Mouse (Mus musculus): ENCODE measurements around the gene Vmn2r-ps159.
"Not testable (repeated sequence)": the region's sequence is repeated elsewhere in the genome, so short reads cannot be mapped to it uniquely, and the experiment has no call there.

Gene Vmn2r-ps159

DNA sequence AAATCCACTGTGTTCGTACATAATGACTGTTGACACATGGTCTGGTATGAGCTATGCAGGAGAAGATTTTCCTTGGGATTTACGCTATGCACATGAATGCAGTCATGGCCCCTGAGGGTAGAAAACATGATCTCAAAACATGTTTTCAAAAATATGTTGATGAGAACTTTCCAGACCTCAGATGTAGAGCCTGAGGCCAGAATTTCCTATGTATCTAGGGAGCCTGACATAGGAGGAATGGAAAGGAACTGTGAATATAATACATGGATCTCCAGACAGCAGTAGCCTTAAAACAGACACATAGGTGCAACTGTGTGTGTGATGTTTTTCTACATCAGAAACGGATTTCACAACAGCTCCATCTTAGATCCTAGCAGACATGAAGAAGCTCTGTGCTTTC, at the start of gene Vmn2r-ps159:
Vmn2r-ps159 (plus strand) TSS at position 301 of the 400 bp plus-strand sequence.
- not testable (repeated sequence) for TF ChIP-seq GATA4 (IDR thresholded peaks at IDR 0.05; ENCODE audit: insufficient replicate concordance, low read length)

DNA sequence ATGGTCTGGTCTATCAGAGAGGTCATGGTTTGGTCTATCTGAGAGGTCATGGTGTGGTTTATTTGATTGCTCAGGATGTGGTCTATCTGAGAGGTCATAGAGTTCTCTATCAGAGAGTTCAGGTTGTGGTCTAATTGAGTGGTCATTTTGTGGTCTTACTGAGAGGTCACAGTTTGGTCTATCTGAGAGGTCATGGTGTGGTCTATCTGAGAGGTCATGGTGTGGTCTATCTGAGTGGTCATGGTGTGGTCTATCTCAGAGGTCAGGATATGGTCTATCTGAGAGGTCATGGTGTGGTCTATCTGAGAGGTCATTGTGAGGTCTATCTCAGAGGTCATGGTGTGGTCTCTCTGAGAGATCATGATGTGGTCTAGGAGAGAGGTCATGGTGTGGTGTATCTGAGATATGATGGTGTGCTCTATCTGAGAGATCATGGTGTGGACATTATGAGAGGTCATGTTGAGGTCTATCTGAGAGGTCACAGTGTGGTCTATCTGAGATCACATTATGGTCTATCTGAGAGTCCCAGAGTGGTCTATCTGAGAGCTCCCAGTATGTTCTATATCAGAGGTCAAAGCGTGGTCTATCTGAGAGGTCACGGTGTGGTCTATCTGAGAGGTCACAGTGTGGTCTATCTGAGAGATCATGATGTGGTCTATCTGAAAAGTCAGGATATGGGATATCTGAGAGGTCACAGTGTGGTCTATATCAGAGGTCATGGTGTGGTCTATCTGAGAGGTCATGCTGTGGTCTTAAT, 11.8 kb downstream of the Vmn2r-ps159 start:
- TF ChIP-seq GATA4 (IDR thresholded peaks at IDR 0.05; ENCODE audit: insufficient replicate concordance, low read length), result no peak

DNA sequence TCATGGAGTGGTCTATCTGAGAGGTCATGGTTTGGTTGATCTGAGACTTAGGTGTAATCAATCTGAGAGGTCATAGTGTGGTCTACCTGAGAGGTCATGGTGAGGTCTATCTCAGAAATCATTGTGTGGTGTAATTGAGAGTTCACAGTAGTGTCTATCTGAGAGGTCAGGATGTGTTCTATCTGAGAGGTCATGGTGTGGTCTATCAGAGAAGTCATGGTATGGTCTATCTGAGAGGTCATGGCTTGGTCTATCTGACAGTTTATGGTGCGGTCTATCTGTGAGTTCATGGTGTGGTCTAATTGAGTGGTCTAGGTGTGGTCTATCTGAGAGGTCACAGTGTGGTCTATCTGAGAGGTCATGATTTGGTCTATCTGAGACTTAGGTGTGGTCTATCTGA, 12.4 kb downstream of the Vmn2r-ps159 start:
- no peak for TF ChIP-seq GATA4 (IDR thresholded peaks at IDR 0.05; ENCODE audit: insufficient replicate concordance, low read length)
